Mouse (Mus musculus) cerebellum, adult 18-20 months (tissue): Measurements from ENCODE around the gene Glb1l.

ENCODE experiments used
- DNase-seq, 2 experiments: peaks; one replicate each; pipeline ENCODE4 v3.0.0; 2021

The Glb1l gene

DNA sequence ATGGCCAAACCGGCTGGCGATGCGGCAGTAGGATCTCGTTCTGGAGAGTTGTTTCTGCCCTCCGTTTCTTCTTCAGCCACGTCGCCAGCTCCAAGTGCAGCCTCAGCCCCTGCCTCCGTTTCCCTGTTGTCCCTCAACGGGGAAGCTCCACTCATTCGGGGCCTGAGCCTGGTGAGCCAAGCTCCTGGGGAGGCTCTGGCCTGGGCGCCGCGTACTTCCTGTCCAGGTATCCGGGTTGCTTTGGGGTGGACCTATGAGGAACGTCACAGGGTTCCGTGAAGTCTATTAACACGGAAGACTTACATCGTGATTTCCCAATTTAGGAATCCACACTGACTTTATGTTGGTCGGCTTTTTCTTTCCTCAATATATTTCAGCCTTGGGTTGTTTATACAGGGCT lies 18.2 kb downstream of the Glb1l start:
- DNase-seq = peak in 1 of 2 experiments; percentile 48

DNA sequence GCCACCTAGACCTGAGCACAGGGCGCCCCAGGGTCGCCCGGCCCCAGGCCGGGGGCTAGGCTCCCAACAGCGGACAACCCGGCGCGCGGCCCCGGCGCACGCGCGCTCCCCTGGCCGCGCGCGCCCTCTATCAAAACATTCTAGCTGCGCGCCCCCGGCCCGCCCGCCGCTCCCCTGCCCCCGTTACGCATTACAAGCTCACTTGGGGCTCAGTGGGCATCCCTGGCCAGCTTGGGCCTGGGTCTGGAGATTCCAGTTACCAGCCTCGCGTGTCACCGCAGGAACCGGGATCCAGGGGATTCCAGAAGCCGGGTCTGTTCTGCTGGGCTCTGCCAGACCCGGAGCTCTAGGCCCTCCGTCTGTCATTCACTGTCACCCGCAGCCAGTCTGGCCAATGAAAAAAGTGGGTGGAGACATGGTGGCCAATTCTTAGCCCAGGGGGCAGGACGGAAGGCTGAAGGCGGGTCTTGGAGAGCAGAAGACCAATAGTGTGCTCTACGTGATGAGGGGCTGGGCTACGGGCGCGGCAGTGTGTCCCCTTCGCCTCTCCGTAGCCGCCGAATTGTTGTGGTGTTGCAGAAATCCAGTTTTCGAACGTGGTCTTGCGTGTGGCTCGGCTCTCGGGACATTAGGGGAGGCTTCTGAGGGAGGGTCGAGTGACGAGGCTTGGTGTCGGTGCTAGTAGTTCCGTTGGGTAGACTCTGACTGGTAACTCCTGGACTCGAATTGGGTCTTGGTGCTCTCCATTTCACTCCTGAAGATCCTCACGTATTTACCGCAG lies 18.8 kb downstream of the Glb1l start, which contains the start of the genes Ankzf1 and Atg9a:
Gene Ankzf1 (plus strand): TSS at position 530 of the 781 bp plus-strand sequence.
Gene Atg9a (minus strand): TSS at position 575 of the 781 bp plus-strand sequence.
- peak; percentile 92 to 98 for DNase-seq

DNA sequence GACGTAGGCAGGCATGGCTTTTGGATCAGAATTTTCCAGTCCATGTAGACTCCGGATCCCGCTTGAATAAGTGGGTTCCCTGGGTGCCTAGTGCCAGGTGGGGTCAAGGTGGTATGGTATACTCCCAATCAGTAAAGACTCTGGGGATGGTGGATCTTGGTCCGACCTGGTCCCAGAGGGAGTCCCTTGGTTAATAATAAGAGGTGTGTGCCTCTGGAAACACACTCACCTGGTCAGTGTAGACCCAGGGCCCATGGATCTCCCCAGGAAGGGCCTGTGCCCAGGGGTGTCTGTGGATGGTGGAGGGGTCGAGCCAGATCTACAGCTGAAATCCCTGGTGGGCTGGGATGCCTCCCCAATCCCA lies 19.4 kb downstream of the Glb1l start:
- DNase-seq = no peak

DNA sequence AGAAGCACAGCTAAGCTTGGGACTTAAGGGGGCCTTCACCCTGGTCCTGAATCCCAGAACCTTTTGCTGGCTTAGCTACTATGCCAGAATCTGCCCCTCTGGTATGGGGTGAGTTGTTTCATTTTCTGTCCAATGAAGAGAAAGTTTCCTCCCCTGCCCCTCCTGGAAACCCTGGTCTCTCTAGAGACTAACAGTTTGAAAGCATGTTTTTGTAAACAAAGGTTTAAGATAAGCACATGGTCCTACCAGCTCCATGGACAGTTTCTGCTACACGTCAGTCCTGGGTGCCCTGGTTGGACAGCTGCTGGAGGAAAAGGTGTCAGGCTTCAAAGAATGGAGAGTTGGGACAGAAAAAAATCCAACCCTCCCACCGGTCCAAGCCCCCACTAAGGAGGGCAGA lies 20.0 kb downstream of the Glb1l start:
- DNase-seq = no peak

DNA sequence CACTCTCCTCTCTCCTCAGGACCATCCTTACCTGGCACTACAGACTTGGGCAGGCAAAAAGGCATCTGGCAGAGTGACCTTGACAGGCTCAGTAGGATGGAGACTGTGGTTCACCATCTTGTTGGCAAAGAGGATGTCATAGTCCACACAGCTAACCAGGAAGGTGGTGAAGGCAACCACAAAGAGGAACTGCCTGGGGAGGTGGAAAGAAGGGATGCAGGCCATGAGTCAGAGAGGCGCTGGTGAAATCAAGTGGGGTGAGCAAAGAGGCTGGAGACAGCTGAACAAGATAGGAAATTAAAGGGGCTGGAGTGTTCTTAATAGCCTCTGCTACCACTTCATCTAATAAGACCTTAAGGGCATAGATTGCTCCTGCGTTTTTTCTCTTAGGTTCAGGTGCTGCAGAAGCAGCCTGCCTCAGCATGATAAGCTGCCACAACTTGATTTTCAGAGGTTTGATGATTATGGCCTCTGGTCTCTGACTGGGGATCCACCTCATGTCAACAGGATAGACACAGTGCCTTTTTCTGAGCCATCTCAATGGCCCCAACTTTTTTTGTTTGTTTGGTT lies 22.6 kb downstream of the Glb1l start:
- no peak for DNase-seq

DNA sequence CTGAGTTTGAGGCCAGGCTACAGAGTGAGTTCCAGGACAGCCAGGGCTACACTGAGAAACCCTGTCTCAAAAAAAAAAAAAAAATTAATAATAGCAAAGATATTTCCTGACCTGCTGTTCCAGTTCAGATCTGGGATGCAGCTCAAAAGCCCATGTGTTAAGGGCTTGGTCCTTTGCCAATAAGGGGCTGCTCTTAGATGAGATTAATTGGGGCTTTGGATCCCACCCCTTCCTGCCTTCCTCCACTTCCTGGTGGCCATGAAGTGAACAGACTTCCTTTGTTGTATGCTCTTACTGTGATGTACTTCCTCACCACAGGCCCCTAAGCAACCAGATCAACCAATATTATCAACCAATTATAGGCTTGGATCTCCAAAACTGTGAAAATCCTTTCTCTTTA lies 23.5 kb downstream of the Glb1l start:
- DNase-seq = no peak

DNA sequence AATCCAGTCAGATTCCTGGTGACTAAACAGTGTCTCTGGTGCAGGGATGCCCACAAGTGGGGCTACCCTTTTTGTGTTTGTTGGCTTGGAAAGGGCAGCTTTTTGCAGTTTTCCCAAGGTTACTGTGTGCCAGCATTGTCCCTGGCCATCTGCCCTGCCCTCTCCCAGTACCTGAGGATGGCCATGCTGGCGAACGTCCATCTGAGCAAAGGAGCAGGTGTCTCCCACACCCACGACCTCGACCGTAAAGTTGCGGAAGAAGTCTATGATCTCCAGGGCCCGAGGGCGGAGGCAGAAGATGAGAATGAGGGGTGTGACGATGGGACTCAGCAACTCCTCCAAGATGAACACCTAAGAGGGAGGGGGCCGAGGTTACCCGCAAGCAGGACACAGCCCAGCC lies 25.1 kb downstream of the Glb1l start:
- DNase-seq = peak; percentile 50 to 59

DNA sequence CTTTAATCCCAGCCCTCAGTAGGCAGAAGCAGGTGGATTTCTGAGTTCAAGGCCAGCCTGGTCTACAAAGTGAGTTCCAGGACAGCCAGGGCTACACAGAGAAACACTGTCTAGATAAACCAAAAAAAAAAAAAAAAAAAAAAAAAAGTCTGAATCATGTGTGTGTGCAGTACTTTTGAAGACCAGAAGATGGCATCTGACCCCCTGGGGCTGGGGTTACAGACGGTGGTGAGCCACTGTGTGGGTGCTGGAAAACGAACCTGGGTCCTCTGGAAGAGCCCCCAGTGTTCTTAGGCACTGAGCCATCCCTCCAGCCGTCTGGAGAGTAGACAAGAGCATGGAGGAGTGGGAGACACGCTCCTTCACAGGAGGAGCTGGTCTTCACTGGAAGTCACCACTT lies 28.5 kb downstream of the Glb1l start:
- no peak for DNase-seq

DNA sequence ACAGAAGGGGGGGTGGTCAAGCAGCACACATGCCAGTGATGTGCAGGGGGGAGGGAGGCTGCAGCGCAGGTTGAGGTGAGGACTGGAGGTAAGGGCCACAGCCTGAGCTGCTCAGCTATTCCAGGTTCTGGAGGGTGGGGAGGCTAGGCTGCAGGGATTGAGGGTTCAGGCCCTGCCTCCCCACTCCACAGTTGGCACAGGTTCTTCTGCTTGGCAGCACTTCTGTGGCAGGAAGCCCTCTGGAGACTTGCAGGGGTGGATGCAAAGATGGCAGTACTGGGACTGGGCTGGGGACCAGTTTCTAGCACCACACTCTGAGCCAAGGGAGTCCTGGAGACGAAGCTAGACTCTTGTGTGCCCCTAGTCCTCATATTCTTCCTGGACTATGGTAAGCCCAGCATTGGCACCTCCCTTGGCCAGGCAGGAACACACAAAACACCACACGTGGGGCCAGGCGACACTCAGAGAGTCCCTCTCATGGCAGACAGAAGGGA lies 29.2 kb downstream of the Glb1l start:
- no peak for DNase-seq

DNA sequence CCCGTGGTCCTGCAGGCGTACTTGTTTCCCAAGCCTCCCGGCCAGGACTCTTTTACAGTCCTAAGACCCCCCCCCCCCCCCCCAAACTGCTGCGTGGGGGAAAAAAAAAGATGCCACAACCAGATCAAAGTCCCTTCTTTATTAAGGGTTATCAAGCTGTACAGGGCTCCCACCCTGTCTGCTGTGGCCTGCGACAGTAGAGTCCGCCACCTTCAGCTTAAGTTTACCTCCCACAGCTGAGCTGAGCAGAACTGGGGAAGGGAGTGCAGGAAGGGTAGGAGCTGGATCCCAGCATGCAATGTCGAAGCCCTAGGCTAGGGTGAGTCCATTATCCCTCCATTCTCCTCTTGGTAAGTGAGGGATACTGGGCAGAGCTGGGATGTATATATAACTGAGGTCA lies 29.9 kb downstream of the Glb1l start:
- DNase-seq = no peak

DNA sequence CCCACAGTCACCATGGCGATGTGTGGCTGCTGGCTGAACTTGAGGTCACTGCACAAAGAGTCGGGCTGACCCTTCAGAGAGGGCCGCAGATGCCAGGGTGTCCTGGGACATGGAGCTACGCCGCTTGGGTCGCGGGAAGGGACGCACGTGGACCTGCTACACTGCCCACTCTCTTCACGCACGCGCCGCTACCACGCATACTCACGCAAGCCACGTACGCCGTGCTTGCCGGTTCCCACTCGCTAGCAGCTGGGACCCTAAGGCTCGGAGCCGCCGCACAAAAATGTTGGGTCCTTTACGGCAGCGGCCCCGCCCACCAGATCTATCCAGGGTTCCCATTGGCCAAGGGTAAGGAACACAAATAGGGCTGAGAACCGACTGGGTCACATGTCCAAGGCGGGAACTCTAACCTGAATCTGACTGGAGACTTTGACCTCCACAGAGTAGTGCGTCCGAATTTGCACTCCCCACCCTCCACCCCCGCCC lies 30.5 kb downstream of the Glb1l start, which contains the start of gene Abcb6:
Gene Abcb6 (minus strand): TSS at position 288 of the 486 bp plus-strand sequence.
- peak; percentile 82 to 87 for DNase-seq

DNA sequence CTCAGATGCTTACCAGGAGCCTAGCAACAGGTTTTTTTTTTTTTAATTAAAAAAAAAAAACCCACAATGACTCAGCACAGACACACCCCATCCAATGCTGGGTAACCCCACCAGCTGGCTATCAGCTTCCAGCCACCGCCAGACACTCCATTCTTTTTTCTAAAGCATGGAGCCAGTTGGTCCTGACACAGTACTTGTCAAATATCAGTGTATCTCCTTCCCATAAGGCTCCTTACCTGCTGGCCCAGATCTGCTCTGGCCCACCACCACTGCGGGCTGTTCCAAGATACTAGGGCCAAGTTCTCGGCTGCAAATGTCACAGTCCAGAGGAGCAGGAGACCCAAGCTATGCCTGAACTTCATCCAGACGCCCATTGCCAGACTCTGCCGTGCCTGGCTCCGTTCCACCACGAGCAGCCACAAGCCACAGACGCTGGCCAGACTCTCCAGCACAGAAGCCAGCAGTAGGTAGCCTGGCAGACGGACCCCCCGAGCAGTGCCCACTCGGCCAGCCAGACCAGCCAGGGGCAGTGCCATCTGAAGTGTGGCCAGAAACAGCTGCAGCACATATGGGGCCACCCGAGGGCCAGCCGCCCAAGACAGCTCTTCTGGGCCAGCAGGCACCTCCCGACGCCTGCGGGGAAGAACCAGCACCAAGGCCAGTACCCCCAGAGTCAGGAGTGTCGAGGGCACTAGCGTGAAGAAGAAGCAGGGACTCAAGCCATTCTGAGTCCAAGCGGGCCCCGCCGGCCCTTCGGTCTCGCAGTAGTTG lies 31.1 kb downstream of the Glb1l start:
- DNase-seq = peak; percentile 58 to 66

DNA sequence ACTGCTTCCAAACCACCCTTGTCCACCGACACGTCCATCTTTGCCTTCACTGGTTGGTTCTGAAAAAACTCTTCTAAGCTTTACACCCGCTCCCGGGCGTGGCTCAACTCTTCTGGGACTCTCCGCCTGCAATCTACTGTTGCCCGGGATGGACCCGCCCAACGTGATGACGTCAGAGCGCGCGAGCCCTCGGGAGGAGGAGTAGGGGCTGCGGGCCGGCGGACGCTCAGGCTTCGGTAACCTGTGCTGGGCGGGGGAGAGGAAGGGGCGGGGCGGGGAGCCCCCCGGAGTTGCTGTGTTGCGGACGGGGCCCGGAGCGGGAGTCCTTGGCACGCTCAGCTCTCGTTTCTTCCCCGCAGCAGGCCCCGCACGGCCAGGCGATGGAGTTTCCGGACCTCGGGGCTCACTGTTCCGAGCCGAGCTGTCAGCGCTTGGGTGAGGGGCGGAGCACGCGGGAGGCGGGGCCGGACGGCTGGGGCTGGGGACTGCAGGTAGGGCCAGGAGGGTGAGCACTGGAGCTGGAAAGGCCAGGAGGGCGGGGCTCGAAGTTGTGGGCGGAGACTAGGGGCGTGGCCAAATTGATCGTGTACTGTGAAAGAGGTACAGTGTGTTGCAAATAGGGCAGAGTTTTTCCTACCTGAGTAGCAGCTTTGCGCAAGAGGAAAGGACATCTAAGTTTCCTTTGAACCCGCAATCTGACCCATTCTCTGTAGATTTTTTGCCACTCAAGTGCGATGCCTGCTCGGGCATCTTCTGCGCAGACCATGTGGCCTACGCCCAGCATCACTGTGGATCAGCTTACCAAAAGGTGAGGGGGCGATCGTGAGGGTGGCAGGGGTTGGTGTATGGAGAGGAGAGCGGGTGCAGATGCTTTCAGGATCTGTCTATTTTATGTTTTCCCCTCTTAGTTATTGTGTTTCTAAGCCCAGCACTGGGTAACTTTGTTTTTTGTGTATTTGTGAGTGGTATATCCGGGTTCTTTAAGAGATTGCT lies 41.8 kb downstream of the Glb1l start, which contains the start of gene Zfand2b:
Gene Zfand2b (plus strand): TSS at position 175 of the 993 bp plus-strand sequence.
- DNase-seq = peak; percentile 97 to 98

DNA sequence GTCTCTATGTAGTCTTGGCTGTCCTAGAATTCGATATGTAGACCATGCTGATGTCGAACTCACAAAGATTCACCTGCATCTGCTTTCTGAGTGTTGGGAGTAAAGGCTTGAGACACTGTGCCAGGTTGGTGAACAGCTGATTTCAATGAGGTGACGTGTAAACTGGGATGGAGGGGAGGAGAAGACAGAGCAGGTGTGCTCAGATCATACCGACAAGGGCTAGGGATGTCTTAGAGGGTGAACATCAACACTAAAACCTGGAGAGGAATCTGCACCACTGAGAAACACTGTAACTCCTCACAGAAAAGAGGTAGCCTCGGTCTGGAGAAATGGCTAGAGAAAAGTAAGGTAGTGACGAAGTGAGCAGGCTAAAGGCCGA lies 42.5 kb downstream of the Glb1l start:
- no peak for DNase-seq

DNA sequence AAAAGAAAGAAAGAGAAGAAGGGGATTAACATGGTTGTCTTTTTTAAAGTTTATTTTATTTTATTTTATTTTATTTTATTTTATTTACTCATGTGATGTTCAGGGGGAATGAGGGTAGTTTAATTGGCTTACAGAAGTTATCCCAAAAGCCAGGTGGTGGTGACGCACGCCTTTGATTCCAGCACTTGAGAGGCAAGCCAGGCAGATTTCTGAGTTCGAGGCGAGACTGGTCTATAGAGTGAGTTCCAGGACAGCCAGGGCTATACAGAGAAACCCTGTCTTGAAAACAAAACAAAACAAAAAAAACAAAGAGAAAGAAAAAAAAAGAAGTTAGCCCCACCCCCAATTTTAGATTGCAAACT lies 50.4 kb downstream of the Glb1l start:
- no peak for DNase-seq

DNA sequence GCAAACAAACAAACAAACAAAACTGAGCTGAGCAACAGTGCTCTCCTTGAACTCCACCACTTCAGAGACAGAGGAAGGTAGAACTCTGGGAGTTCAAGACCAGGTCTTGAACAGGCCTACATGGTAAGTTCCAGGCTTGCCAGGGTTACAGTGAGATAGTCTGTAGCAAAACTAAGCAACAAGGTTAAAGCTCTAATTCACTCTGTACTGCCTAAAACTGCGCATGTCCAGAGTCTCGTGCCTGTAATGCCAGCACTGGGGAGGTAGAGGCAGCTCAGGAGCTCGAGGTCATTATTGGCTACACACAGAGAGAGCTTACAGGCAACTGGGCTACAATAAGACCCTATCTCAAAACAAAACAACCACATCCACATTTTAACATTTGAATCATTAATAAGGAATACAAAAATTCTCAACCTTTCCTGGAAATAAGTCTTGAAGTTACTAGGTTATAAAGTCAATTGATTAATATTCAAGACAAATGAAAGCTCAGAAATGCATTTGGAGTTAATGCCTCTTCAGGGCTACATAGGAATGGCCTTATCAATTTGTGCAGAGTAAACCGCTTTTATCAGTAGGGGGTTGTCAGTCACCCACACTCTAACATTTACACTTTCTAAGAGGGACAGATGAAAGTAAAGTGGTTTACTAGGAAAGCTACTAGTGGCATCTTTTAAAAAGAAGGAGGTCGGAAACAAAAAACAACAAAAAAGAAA lies 50.9 kb downstream of the Glb1l start:
- no peak for DNase-seq

DNA sequence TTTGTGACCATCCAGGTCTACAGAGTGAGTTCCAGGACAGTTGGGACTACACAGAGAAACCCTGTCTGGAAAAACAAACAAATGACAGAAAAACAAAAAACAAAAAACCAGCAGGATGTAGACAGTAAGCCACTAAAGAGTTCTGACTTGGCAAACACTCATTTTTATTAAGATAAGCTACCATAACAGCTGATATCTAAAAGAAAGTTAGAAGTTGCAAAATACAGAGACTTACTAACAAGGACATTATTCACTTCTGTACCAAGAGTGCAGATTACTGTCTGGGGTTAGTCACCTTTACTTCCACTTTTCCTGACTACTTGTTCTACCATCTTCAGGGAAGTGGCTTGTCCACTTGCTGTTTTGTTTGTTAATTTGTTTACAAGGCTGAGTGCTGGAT lies 51.6 kb downstream of the Glb1l start:
- DNase-seq = no peak

DNA sequence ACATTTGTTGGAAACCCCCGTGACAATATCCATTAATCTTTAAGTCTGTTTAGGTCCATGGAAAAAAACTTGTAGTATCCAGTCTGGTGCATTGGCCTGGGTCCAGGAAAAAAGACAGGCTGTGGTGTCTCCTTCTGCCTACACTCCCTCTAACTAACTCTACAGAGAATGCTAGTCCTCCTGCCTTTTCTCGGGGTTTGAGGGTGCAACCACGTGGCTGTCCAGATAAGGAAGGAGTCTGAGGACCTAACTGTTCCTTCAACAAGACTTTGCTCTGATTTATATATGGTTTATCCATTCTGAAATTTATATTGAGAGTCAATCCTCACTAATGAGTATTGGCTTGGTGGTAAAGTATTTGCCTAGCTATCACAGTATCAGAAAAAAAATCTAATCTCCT lies 54.8 kb downstream of the Glb1l start:
- DNase-seq = no peak

DNA sequence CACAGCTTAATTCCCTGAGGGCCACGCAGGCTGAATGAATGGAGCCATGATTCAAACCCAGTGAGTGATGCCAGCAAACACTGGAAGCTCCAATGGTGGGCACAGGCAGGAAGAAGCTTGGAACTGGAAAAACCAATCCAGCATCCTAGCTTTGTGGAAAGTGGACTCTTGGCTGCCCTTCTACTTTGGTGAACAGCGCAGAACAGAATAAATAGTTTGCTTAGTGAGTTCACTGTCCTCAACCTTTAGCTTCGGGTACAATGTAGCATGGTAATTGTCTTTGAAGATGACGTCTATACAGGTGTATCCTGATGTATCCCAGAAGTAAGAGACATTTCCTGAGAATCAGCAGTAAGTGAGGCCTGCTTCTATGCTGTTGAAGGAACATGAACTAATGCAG lies 61.9 kb downstream of the Glb1l start:
- DNase-seq = no peak
